Mouse (Mus musculus): ENCODE results near the gene Gabrd. TPM values are rescaled to one million over a fixed set of nuclear protein-coding genes. Genes with fewer than 3 reads are reported as not detected.

The Gabrd gene
- polyA plus RNA-seq, 1 experiment from 2014 or later, result 0.16 TPM

- H3K9me3 ChIP-seq (replicated peaks; ENCODE audit: control insufficient read depth, low read length), result 0 out of 2 replicates have a peak, but pooled peaks cover 2% of the 10 kb centered on the region
- no peak overlapping the region for H3K9ac ChIP-seq (ENCODE audit: low read depth, low read length)
- H3K4me2 ChIP-seq, result no peak overlapping the region
- WGBS (ENCODE audit: insufficient replicate concordance), result 81% methylated on average over 15 of the region's 15 CpGs
- no peaks in the 10 kb centered on the region for H3K4me1 ChIP-seq (ENCODE audit: control insufficient read depth, insufficient read depth, low read length)
- H3K36me3 ChIP-seq (ENCODE audit: control insufficient read depth, insufficient read depth, low read length), result no peaks in the 10 kb centered on the region
- no peak overlapping the region for H3K27ac ChIP-seq (ENCODE audit: low read depth, low read length)
- no peak for ATAC-seq (replicated peaks; ENCODE audit: insufficient number of reproducible peaks, low FRiP score, low TSS enrichment)
- H3K27me3 ChIP-seq (ENCODE audit: control insufficient read depth, insufficient read depth, low read length), result peaks cover 10% of the 10 kb centered on the region; the same call in 1 of the 2 replicates
- H3K4me3 ChIP-seq (ENCODE audit: low read depth, low read length), result no peak overlapping the region
These were observed 26.9 kb downstream of the Gabrd start for GRCm38 (mm10) chr4:155370737-155371715.

DNA sequence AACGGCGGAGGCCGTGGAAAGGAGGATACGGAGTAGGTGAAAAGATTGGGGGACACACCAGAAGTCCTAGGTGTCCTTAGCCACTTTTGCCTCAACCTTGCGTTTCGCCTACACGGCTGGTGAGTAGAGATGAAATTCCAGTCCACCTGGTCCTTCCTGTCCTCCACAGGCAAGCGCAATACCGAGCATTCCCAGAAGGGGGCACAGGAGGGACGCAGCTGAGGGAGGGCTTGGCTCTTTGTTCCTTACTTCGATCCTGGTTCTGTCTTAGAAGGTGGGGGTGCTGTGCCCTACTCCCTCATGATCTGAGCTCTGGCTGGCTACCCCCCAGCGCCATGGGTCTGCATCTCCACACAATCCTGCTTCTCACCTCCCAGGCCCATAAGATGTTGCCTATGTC is 29.2 kb downstream of the Gabrd start:
- no peak for ATAC-seq (replicated peaks; ENCODE audit: insufficient number of reproducible peaks, low FRiP score, low TSS enrichment)
- H3K27me3 ChIP-seq (ENCODE audit: control insufficient read depth, insufficient read depth, low read length), result peaks cover 15% of the 10 kb centered on the region; the same call in 1 of the 2 replicates
- H3K4me3 ChIP-seq (ENCODE audit: low read depth, low read length), result no peak overlapping the region
- no peak overlapping the region for H3K9ac ChIP-seq (ENCODE audit: low read depth, low read length)
- H3K4me1 ChIP-seq (ENCODE audit: control insufficient read depth, insufficient read depth, low read length), result no peaks in the 10 kb centered on the region
- no peak overlapping the region for H3K27ac ChIP-seq (ENCODE audit: low read depth, low read length)
- no peaks in the 10 kb centered on the region for H3K36me3 ChIP-seq (ENCODE audit: control insufficient read depth, insufficient read depth, low read length)
- 13% methylated on average over 12 of the region's 12 CpGs for WGBS (ENCODE audit: insufficient replicate concordance)
- no peaks in the 10 kb centered on the region for H3K9me3 ChIP-seq (replicated peaks; ENCODE audit: control insufficient read depth, low read length)
- no peak overlapping the region for H3K4me2 ChIP-seq

GRCm38 (mm10) chr4:155367739-155368138 is 30.2 kb downstream of the Gabrd start:
- Histone ChIP-seq H3K4me1 (ENCODE audit: control insufficient read depth, insufficient read depth, low read length) (no peaks in the 10 kb centered on the region), H3K36me3 (ENCODE audit: control insufficient read depth, insufficient read depth, low read length) (no peaks in the 10 kb centered on the region), H3K9ac (ENCODE audit: low read depth, low read length) (no peak overlapping the region), H3K27ac (ENCODE audit: low read depth, low read length) (no peak overlapping the region), H3K4me2 (no peak overlapping the region), H3K9me3 (replicated peaks; ENCODE audit: control insufficient read depth, low read length) (no peaks in the 10 kb centered on the region), H3K4me3 (ENCODE audit: low read depth, low read length) (no peak overlapping the region), H3K27me3 (ENCODE audit: control insufficient read depth, insufficient read depth, low read length) (peaks cover 15% of the 10 kb centered on the region; the same call in 1 of the 2 replicates)
- 84% methylated on average over 9 of the region's 9 CpGs for WGBS (ENCODE audit: insufficient replicate concordance)
- ATAC-seq (replicated peaks; ENCODE audit: insufficient number of reproducible peaks, low FRiP score, low TSS enrichment), result no peak

GRCm38 (mm10) chr4:155366784-155367183 is 31.1 kb downstream of the Gabrd start:
- Histone ChIP-seq H3K4me2 (no peak overlapping the region), H3K4me3 (ENCODE audit: low read depth, low read length) (no peak overlapping the region), H3K27me3 (ENCODE audit: control insufficient read depth, insufficient read depth, low read length) (peaks cover 22% of the 10 kb centered on the region), H3K9me3 (replicated peaks; ENCODE audit: control insufficient read depth, low read length) (no peaks in the 10 kb centered on the region), H3K9ac (ENCODE audit: low read depth, low read length) (no peak overlapping the region), H3K27ac (ENCODE audit: low read depth, low read length) (no peak overlapping the region), H3K36me3 (ENCODE audit: control insufficient read depth, insufficient read depth, low read length) (no peaks in the 10 kb centered on the region), H3K4me1 (ENCODE audit: control insufficient read depth, insufficient read depth, low read length) (peaks cover 4% of the 10 kb centered on the region; the same call in 1 of the 2 replicates)
- 81% methylated on average over 6 of the region's 6 CpGs for WGBS (ENCODE audit: insufficient replicate concordance)
- no peak for ATAC-seq (replicated peaks; ENCODE audit: insufficient number of reproducible peaks, low FRiP score, low TSS enrichment)

DNA sequence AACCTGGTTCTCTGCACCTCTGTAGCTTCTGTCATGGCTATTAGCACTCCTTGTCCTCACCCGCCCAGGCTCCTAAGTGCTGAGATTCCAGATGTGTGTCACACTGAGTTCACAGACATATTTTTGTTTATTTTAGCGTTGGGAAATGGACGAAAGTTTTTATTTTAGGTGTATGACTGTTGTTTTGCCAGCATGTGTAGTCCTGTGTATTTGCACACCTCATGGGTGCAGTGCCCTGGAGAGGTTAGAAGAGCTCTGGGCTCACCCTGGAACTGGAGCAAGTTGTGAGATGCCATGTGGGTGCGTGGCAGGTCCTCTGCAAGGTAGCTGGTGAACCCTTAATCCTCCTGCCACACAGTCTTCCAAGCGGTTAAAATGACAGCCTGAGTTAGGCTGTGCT is 35.5 kb downstream of the Gabrd start:
- H3K9me3 ChIP-seq (replicated peaks; ENCODE audit: control insufficient read depth, low read length), result no peaks in the 10 kb centered on the region
- H3K4me1 ChIP-seq (ENCODE audit: control insufficient read depth, insufficient read depth, low read length), result peaks cover 4% of the 10 kb centered on the region; the same call in 1 of the 2 replicates
- WGBS (ENCODE audit: insufficient replicate concordance), result 31% methylated on average over 5 of the region's 5 CpGs
- no peaks in the 10 kb centered on the region for H3K36me3 ChIP-seq (ENCODE audit: control insufficient read depth, insufficient read depth, low read length)
- ATAC-seq (replicated peaks; ENCODE audit: insufficient number of reproducible peaks, low FRiP score, low TSS enrichment), result no peak
- no peak overlapping the region; the same call in 1 of the 2 replicates for H3K4me3 ChIP-seq (ENCODE audit: low read depth, low read length)
- no peak overlapping the region for H3K9ac ChIP-seq (ENCODE audit: low read depth, low read length)
- no peak overlapping the region for H3K27ac ChIP-seq (ENCODE audit: low read depth, low read length)
- no peak overlapping the region; the same call in 1 of the 2 replicates for H3K4me2 ChIP-seq
- peaks cover 52% of the 10 kb centered on the region for H3K27me3 ChIP-seq (ENCODE audit: control insufficient read depth, insufficient read depth, low read length)

DNA sequence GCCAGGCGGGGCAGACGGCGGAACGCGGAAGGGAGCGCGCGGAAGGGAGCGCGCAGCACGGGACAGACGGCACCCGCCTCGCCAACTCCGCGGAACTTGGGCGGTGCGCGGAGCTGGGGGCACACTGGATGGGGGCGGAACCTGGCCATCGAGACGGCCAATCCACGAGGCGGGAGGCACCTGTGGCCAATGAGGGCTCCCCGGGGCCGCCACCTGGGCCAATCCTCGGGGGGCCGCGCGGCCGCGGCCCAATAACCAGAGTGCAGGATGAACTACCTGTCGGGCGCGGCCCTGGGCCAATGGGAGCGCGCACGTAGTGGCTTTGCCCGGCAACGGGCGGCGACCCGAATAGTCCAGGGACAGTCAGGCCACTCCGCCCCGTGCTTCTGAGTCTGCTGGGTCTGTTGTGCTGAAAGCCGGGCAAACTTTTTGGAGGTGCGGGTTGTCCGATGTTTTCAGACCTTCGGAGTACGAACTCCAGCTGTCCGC is 36.6 kb downstream of the Gabrd start, which contains the start of gene Prkcz:
Gene Prkcz, minus strand, starts transcription at position 59 of the 489 bp plus-strand sequence.
- peak; percentile 87 for ATAC-seq (replicated peaks; ENCODE audit: insufficient number of reproducible peaks, low FRiP score, low TSS enrichment)
- peaks cover 45% of the 10 kb centered on the region for H3K27me3 ChIP-seq (ENCODE audit: control insufficient read depth, insufficient read depth, low read length)
- H3K4me3 ChIP-seq (ENCODE audit: low read depth, low read length), result peak within 1 kb of the TSS; percentile 53
- H3K27ac ChIP-seq (ENCODE audit: low read depth, low read length), result 0 out of 2 replicates have a peak within 1 kb of the TSS, but pooled peaks have one; percentile 10
- WGBS (ENCODE audit: insufficient replicate concordance), result under 1% methylated on average over 51 of the region's 51 CpGs
- peak within 1 kb of the TSS; percentile 46; the same call in 1 of the 2 replicates for H3K9ac ChIP-seq (ENCODE audit: low read depth, low read length)
- no peaks in the 10 kb centered on the region for H3K9me3 ChIP-seq (replicated peaks; ENCODE audit: control insufficient read depth, low read length)
- peaks cover 4% of the 10 kb centered on the region; the same call in 1 of the 2 replicates for H3K4me1 ChIP-seq (ENCODE audit: control insufficient read depth, insufficient read depth, low read length)
- no peaks in the 10 kb centered on the region for H3K36me3 ChIP-seq (ENCODE audit: control insufficient read depth, insufficient read depth, low read length)
- peak within 1 kb of the TSS; percentile 61 for H3K4me2 ChIP-seq

- under 1% methylated on average over 42 of the region's 42 CpGs for WGBS (ENCODE audit: insufficient replicate concordance)
- Histone ChIP-seq H3K9me3 (replicated peaks; ENCODE audit: control insufficient read depth, low read length) (no peaks in the 10 kb centered on the region), H3K4me1 (ENCODE audit: control insufficient read depth, insufficient read depth, low read length) (peaks cover 4% of the 10 kb centered on the region; the same call in 1 of the 2 replicates), H3K4me3 (ENCODE audit: low read depth, low read length) (peak overlapping the region; percentile 53), H3K36me3 (ENCODE audit: control insufficient read depth, insufficient read depth, low read length) (no peaks in the 10 kb centered on the region), H3K27me3 (ENCODE audit: control insufficient read depth, insufficient read depth, low read length) (peaks cover 42% of the 10 kb centered on the region), H3K4me2 (peak overlapping the region; percentile 61), H3K9ac (ENCODE audit: low read depth, low read length) (peak overlapping the region; percentile 46; the same call in 1 of the 2 replicates), H3K27ac (ENCODE audit: low read depth, low read length) (0 out of 2 replicates have a peak overlapping the region, but pooled peaks have one; percentile 10)
- 0 out of 2 replicates have a peak, but pooled peaks have one; percentile 8 for ATAC-seq (replicated peaks; ENCODE audit: insufficient number of reproducible peaks, low FRiP score, low TSS enrichment)
These were observed 37.1 kb downstream of the Gabrd start for GRCm38 (mm10) chr4:155360856-155361255.

GRCm38 (mm10) chr4:155359560-155360464 is 38.1 kb downstream of the Gabrd start:
- Histone ChIP-seq H3K9me3 (replicated peaks; ENCODE audit: control insufficient read depth, low read length) (no peaks in the 10 kb centered on the region), H3K4me1 (ENCODE audit: control insufficient read depth, insufficient read depth, low read length) (peaks cover 4% of the 10 kb centered on the region; the same call in 1 of the 2 replicates), H3K27me3 (ENCODE audit: control insufficient read depth, insufficient read depth, low read length) (peaks cover 42% of the 10 kb centered on the region), H3K36me3 (ENCODE audit: control insufficient read depth, insufficient read depth, low read length) (no peaks in the 10 kb centered on the region), H3K27ac (ENCODE audit: low read depth, low read length) (no peak overlapping the region), H3K4me2 (no peak overlapping the region; the same call in 1 of the 2 replicates), H3K4me3 (ENCODE audit: low read depth, low read length) (no peak overlapping the region), H3K9ac (ENCODE audit: low read depth, low read length) (no peak overlapping the region)
- 30% methylated on average over 12 of the region's 12 CpGs for whole genome bisulfite sequencing (ENCODE audit: insufficient replicate concordance)
- no peak for ATAC-seq (replicated peaks; ENCODE audit: insufficient number of reproducible peaks, low FRiP score, low TSS enrichment)

Data from heart, embryonic 11.5 days (tissue).